16 mouse cellular contexts compared by ENCODE assay signal in genomic region chr14:74691963-74692362, GRCm38 (mm10).
"Had no signal": no experiment of that assay in that cellular context is flagged by ENCODE, and none has a peak within 500 bp of the region (broad histone marks: within the 10 kb centered on the region; RNA-seq: fewer than 3 reads in every experiment).

No protein-coding gene starts in this region.

- H3K27ac ChIP-seq: neural tube, embryonic 13.5 days; neural tube, embryonic 15.5 days; stomach, embryonic 15.5 days; stomach, postnatal 0 days had no signal

- H3K9me3 ChIP-seq: neural tube, embryonic 13.5 days; neural tube, embryonic 15.5 days; stomach, embryonic 15.5 days had no signal

- H3K4me3 ChIP-seq: neural tube, embryonic 13.5 days; neural tube, embryonic 15.5 days; stomach, embryonic 15.5 days had no signal

- H3K27me3 ChIP-seq: neural tube, embryonic 13.5 days; neural tube, embryonic 15.5 days; stomach, embryonic 15.5 days had no signal

- H3K4me1 ChIP-seq: stomach, embryonic 15.5 days had no signal

- DNase-seq: retina, postnatal 1 day; right cerebral cortex, adult 18-20 months; right cerebral cortex, postnatal 14 days; right cerebral cortex, postnatal 25 days; right cerebral cortex, postnatal 4 days; spleen, adult 18-20 months; thymus, adult 18-20 months; thymus, adult 2 months; thymus, postnatal 14 days; thymus, postnatal 25 days; thymus, postnatal 36 days; thymus, postnatal 4 days had no signal

- H3K9ac ChIP-seq: neural tube, embryonic 13.5 days; neural tube, embryonic 15.5 days; stomach, embryonic 15.5 days had no signal

- H3K4me2 ChIP-seq: neural tube, embryonic 13.5 days; neural tube, embryonic 15.5 days; stomach, embryonic 15.5 days had no signal

- H3K36me3 ChIP-seq: neural tube, embryonic 13.5 days; neural tube, embryonic 15.5 days; stomach, embryonic 15.5 days had no signal
